Mouse (Mus musculus): ENCODE data around the gene Gbp2b.
"Not testable (repeated sequence)": the region's sequence is repeated elsewhere in the genome, so short reads cannot be mapped to it uniquely, and the experiment has no call there.

Gene Gbp2b

GRCm38 (mm10) chr3:142620956-142621562, 26.4 kb downstream of the Gbp2b start:
- DNase-seq = no peak

GRCm38 (mm10) chr3:142630385-142630784, 35.7 kb downstream of the Gbp2b start:
- no peak for DNase-seq

GRCm38 (mm10) chr3:142640201-142640600, 45.6 kb downstream of the Gbp2b start:
- peak; percentile 44 to 49 for DNase-seq

- peak; percentile 63 to 72 for DNase-seq
Measured at GRCm38 (mm10) chr3:142645949-142646348, 51.3 kb downstream of the Gbp2b start.

GRCm38 (mm10) chr3:142647836-142648235, 53.2 kb downstream of the Gbp2b start:
- not testable (repeated sequence) for DNase-seq

- no peak for DNase-seq
Measured at GRCm38 (mm10) chr3:142650205-142650604, 55.6 kb downstream of the Gbp2b start.

- DNase-seq = no peak
Measured at GRCm38 (mm10) chr3:142664723-142665122, 70.1 kb downstream of the Gbp2b start.

All from cerebellum, postnatal 36 days (tissue).